Mouse (Mus musculus) heart, postnatal 36 days (tissue): Measurements from ENCODE around the gene Amdhd1. TPM values are rescaled to one million over a fixed set of nuclear protein-coding genes. Genes with fewer than 3 reads are reported as not detected.
A peak's percentile ranks its signal among the peaks of the same experiment; 100 is the strongest.
"Not testable (repeated sequence)": the region's sequence is repeated elsewhere in the genome, so short reads cannot be mapped to it uniquely, and the experiment has no call there.

ENCODE experiments used
- DNase-seq, 2 experiments: peaks; one replicate each; pipeline ENCODE4 v3.0.0; 2021 to 2022
- intact Hi-C: fragments of 180-260 bp; cut with DNase I; formaldehyde crosslinking; loops from one replicate; pipeline ENCODE4 v1.15.1; 2025
- total RNA-seq, 2 experiments: library from RNA; stranded (reverse); gene quantifications; 2 replicates each; pipeline ENCODE4 v1.2.3; 2021

The Amdhd1 gene
- total RNA-seq, result not detected

DNA sequence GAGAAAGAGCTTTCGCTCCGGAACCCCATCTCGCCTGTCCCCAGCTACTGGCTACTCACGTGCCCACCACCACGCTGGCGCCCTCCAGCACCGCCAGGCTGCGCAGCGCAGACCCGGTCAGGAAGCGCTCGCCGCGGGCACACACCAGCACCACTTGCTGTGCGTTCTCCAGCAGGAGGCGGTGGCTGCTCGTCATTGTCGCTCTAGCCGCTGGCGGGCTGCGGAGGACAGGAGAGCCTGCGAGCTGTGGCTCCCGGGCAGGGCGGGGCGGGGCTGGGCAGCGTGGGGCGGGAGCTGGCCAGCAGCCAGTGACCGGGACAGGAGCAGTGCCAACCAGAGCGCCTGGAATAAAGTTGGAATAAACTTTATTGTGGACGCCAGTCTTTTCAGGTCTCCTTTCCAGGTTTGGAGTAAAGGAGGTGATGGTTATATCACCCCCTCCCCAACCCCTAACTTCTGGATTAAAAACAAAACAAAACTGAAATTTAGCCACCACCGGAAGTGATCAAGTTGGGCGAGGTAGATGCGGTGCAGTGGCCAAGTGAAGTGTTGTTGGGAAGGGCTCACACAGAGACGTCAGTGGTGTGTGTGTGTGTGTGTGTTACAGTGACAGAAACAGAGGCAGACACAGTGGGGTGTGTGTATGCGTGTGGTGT is at the start of gene Amdhd1:
Amdhd1 (minus strand) TSS at position 259 of the 656 bp plus-strand sequence.
- DNase-seq, result peak; percentile 75 to 78
- intact Hi-C loops, result loop anchor here (10.0 kb wide), 1 partner anchor 475 kb away; no protein-coding TSS in a partner anchor

DNA sequence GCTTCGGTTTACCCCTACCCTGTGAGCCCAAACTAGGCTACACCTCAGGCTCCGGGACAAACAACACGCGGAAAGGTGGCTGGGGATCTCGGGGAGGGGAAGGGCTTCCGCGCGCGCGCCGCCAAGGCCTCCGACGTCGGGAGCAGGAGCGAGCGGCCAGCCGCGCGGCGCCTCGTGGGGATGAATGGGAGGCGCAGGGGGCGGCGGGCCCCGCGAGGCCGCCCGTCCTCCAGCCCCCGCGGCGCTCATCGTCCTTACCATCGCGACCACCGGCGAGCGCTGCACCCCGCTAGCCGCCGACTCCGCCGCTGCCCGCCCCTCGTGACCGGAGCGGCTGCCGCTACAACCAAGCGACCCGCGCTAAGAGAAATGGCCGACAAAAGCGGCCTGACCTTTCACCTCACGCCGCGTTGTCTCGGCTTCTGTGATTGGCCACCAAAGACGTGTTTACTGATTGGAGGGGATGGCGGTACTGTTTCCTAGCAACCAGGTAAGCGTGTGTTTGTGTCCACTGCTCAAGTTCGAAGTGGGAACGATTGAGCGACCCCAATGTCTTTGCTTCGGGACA is 49.5 kb upstream of the Amdhd1 start, which contains the start of gene Snrpf:
Snrpf (minus strand) TSS at position 426 of the 568 bp plus-strand sequence.
- intact Hi-C loops, result no loop called here
- peak; percentile 95 for DNase-seq

DNA sequence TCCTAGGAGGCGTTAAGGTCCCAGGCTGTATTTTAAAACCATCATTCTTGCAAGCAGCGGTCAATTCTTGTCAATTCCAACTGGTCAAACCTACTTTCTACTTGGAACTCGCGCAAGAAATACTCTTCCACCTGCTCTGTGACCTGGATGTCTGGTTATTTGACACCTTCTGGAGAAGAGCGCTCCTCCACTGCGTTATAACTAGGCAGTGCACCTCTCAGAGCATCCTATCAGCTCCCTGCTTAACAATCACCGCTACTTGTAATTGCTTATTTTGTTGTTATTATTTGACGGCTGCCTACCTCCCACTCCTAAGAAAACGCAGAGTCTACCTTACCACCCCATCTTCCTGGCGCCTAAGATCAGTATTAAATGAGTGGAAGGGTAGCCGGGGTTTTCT is 49.0 kb upstream of the Amdhd1 start:
- DNase-seq, result no peak
- intact Hi-C loops, result no loop called here

DNA sequence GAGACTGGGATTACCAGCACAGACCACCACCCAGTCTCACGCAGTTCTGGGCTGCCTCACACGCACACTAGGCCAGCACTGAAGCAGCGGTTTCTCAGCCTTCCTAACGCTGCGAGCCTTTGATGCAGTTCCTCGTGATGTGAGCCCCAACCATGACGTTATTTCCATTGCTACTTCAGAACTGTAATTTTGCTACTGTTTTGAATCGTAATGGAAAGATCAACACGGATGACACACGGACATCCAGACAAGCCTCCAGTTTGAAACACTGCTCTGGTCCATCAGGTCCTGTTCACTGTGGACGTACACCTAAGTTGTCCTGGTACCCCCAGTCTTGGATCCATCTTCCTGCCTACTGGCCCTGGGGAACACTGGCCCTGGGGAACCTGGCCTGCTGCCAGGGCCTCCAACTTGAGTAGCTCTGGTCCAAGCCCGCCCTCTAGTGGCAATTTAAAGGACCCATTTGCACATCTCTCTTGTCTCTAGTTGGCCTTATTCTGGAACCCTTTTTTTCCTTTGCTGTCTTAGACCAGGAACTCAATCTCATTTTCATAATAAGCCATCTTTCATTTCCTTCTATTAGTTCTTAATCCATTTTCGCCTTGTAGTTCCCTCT is 37.5 kb upstream of the Amdhd1 start:
- intact Hi-C loops, result loop anchor here (5.0 to 10.0 kb wide), 2 partner anchors 285 to 533 kb away; no protein-coding TSS in a partner anchor
- DNase-seq, result peak; percentile 56 to 71

DNA sequence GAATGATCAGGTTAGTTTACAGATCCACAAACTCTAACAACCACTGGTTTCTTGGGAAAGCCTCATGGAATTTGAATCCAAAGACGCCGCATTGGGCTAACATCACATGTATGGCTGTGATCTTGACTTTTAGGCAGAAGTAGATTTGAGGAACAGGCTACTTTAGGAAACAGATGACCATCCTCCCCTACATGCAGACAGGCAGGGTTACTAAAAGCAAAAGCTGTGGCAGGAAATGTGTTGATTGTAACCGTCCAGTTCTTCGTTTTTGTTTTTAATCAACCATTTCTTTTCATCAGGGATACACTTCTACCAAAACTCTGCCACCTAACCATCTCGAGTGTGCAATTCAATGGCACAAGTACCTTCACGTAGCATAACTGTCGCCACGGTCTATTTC is 36.1 kb upstream of the Amdhd1 start:
- intact Hi-C loops, result loop anchor here (5.0 to 10.0 kb wide), 2 partner anchors 284 to 531 kb away; no protein-coding TSS in a partner anchor
- no peak for DNase-seq

DNA sequence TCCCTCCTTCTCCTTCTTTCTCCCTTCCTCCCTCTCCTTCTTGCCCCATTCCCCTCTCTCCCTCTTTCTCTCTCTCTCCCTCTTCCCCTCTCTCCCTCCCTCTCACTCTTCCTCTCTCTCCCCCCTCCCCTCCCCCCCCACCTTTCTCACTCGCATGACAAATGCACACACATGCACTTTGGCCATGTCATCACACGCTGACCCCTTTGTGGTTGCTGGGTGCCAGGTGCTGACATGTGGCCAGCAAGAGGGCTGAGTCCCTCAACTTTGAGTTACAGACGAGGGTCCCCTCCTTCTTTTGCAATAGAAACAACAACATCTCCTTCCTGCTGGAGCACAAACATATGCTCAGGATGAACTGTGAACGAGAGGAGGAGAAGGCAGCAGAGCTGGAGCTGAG is 35.1 kb upstream of the Amdhd1 start:
- intact Hi-C loops, result loop anchor here (5.0 to 10.0 kb wide), 2 partner anchors 283 to 530 kb away; no protein-coding TSS in a partner anchor
- DNase-seq, result no peak

DNA sequence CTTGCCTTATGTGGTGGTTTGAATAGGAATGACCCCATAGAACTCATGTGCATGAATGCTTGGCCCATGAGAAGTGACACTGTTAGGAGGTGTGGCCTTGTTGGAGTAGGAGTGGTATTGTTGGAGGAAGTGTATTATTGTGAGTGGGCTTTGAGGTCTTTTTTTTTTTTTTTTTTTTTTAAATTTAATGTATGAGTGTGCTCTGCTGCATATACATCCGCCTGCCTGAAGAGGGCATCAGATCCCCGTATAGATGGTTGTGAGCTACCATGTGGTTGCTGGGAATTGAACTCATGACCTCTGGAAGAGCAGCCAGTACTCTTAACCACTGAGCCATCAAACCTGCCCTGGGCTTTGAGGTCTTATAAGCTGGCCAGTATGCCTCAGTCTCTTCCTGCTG is 32.4 kb upstream of the Amdhd1 start:
- DNase-seq, result no peak
- intact Hi-C loops, result loop anchor here (10.0 kb wide), 1 partner anchor 527 kb away; no protein-coding TSS in a partner anchor

DNA sequence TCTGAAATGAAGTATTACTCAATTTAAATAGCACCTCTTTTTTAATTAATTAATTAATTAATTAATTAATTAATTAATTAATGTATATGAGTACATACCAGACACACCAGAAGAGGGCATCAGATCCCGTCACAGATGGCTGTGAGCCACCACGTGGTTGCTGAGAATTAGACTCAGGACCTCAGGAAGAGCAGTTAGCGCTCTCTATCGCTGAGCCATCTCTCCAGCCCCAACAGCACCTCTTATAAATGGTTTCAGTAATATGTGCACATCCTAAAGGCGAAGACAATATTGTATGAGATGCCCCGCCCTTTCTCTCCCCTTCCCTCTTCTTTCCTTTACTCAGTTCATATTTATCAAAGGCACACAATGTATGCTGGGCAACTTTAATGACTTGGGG is 28.8 kb upstream of the Amdhd1 start:
- no peak for DNase-seq
- intact Hi-C loops, result no loop called here

DNA sequence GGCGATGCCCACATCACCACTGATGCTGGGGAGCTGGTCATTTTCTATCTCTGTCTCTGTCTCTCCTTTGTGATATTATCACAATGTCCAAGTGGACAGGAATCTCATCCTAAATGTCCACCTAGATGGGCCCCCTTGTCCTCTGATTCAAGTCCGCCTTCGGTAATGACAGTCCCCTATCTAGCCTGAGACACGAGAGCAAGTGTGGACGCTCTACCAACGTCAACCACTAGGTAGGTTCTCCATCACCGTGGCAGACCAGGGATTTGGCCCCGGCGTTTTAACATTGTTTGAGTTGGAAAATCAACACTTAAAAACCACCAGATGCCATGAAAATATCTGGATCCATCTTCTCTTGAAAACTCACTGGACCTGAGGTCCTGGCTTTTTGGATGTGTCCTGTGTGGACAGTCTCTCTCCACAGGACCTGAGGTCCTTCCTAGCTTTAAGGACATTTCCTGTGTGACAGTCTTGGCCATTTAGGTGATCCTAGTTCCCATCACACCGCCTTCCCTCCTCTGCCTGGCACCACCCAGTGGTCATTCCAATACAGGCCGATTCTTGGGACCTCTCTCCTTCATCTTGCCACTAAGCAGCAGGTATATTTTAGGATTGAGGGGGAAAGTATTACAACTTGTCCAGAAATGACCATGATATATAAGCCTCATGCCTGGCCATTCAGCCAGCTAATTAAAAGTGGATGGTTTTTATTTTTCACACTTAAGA is 28.2 kb upstream of the Amdhd1 start:
- DNase-seq, result no peak
- intact Hi-C loops, result no loop called here

DNA sequence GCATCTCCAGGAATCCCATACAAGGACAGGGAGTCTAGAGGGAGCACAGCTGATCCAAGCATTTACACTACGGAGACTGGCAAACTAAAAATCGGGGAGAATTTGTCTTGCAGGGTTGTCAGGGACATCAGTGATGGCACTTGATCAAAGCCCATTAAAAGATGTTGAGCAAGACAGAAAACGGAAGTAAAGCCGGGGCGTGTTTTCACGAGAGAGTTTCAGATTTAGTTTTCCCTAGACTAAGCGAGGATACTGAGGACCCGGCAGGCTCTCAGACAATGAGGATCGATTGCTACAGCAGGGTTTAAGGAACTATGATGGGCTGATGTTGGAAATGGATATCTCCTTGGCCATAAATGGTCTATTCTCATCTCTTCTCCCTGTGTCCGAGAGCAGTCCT is 27.2 kb upstream of the Amdhd1 start:
- intact Hi-C loops, result no loop called here
- DNase-seq, result no peak

DNA sequence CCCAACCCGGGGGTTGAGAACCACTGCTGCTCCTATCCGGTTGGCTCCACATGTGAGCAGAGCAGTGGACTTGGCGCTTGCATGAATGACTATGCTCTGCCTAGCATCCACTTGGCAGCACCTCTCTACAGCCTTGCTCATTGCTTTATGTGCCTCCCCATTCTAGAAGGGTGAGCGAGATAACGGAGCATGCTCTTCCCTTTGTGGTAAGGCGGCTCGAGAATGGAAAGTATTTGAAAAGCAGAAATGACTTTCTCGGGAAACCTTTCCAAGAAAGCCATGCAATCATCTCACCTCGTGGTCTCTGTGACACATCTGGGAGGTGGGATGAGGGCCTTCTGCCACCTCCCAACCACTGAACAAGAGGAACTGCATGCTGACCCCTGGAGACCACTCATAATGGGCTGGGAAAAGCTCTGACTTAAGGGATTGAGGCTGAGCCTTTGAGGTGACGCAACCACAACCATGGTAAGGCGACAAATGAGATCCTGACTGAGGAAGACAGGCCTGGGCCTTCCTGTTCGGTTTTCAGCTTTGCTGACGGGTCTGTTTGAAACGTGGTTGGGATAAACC is 24.8 kb upstream of the Amdhd1 start:
- no peak for DNase-seq
- intact Hi-C loops, result no loop called here

DNA sequence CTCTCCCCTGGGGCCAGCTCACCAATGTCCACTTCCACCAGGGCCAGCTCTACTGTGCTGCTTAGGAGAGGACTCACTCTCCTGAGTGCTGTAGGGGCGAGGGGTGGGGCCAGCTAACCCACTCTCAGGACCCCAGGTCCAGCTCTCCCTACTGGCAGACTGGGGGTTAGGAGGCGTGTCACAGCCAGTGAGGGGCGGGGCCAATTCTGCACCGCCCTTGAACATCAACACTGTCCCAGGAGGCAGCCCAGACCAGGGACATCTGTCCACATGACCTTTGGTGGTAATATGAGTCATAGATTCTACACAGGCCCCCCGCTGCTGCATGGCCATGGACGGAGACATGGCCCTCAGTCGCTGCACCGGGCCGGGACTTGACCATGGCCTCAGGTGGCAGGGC is 20.0 kb upstream of the Amdhd1 start:
- no peak for DNase-seq
- intact Hi-C loops, result no loop called here

DNA sequence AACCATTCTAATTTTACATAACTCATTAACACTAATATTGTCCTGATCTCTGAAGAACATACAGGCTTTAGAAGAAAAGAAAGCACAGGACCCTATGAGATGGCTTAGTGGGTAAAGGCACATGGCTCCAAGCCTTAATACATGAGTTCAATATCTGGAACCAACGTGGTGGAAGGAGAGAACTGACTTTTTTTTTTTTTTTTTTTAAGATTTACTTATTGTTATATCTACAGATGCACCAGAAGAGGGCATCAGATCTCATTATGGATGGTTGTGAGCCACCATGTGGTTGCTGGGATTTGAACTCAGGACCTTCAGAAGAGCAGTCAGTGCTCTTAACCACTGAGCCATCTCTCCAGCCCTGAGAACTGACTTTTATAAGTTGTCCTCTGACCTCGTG is 18.1 kb upstream of the Amdhd1 start:
- intact Hi-C loops, DNase-seq: not testable (repeated sequence)

DNA sequence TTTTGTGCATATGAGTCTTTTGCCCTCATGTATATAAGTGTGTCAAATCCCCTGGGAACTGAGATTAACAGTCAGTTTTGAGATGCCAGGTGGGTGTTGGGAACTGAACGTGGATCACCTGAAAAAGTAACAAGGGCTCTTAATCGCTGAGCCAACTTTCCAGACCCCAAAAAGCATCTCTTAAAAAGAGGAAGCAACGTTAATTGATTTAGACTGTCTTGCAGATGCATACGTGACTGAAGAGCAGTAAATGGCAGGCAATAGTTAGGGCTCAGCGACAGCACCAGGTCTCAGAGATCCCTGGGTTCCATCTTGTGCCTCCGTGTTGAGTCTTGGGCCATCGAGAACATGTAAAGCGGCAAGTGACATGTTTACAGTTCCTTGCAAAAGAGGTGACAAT is 12.8 kb upstream of the Amdhd1 start:
- intact Hi-C loops, result no loop called here

DNA sequence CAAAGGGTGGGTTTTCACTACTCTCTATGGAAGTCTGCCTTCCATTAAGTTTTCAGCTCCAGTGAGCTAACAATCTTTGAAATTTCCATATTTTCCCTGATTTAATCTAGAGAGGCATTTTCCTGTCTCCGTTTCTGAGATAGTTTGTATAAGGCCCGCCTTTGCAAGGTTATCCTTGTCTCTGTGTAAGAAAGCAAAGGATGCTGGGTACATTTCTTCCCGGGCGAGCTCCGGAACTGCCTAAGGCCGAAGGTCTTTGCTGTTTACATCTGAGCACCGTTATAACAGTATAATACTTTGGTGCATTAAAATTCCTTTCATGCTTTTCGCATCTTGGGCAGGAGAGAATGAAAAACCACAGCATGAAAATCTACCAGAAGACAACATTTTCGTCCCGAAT is 10.0 kb upstream of the Amdhd1 start:
- no peak for DNase-seq
- intact Hi-C loops, result loop anchor here (1.0 to 10.0 kb wide), 3 partner anchors 63 to 485 kb away; no protein-coding TSS in a partner anchor

More for the DNA sequence above, 12.8 kb upstream of the Amdhd1 start:
- DNase-seq, result no peak

DNA sequence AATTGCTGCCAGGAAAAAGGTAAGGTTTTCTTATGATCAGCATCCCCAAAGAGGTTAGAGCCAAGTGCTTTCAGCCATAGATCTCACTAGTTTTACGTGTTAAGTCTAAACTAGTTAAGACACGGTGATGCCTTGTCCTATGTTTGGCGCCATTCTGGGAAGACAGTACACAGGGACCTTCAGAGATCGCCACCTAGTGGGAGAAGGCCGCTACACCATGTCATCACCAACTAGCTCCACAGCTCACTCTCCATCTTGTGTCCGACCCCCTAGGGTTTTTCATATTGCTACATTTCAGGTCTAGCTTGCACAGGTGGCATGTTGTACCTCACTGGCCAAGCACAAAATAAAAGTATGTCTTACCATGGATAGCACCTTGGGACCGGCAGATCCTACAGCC is 9.2 kb upstream of the Amdhd1 start:
- intact Hi-C loops, result loop anchor here (1.0 to 10.0 kb wide), 3 partner anchors 62 to 484 kb away; no protein-coding TSS in a partner anchor
- DNase-seq, result peak; percentile 71 to 84

DNA sequence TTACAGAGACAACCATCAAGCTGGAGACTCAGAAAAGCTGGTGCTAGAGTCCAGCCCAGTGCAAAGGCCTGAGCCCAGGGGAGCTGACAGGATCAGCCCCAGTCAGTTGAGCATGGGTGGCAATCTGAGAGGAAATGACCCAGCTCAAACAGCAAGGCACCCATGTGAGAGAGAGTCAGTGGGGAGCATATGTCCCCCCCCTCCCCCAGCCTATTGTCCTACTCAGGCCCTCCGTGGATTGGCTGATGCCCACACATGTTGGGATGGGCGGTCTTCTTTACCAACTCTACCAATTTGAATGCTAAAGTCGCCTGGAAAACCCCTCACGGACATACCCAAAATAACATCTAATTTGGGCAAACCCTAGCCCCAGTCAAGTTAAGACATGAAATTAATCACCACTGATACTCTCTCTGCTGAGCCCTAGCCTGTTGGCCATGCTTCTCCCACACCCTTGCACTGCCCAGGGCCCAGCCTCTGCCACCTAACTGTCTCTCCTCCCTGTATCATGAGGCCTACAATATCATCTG is 8.0 kb upstream of the Amdhd1 start:
- DNase-seq, result no peak
- intact Hi-C loops, result loop anchor here (2.0 to 10.0 kb wide), 2 partner anchors 61 to 483 kb away; no protein-coding TSS in a partner anchor

DNA sequence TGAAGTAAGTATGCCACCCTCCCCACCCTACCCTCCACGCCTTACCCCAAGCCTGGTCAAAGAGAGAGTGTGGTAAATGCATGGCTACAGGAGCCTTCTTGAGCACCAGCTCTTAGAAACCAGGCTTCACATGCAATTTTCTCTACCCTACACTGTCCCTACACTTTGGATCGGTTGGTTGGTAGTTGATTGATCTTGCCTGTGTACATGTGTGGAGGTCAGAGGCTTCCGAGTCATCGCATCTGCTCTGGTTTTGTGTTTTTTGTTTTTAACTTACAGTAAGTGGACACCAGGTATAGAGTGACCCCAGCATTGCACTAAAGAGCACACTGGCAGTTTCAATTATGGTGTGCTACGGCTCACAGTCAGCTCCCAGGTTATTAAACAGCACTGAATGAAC is 4.3 kb upstream of the Amdhd1 start:
- no peak for DNase-seq
- intact Hi-C loops, result loop anchor here (10.0 kb wide), 1 partner anchor 479 kb away; no protein-coding TSS in a partner anchor

DNA sequence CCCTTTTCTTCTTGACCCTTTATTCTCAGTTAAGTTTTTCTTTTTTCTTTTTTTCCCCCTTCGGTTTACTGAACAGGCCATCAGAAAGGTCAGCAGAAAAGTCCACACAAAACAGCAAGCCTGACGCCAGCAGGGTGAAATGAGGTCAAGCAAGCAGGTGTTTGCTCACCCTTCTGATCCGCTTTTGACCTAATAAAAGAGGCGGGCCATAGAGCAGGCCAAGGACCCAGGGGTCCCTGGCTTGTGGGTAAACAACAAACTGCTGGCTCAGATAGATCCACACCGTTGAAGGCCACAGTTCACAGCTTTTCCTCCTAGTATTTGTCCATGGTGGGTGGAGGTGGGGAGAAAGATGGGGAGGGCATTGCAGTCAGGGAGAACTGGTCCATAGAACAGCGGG is 3.3 kb upstream of the Amdhd1 start:
- no peak for DNase-seq
- intact Hi-C loops, result loop anchor here (10.0 kb wide), 1 partner anchor 478 kb away; no protein-coding TSS in a partner anchor

DNA sequence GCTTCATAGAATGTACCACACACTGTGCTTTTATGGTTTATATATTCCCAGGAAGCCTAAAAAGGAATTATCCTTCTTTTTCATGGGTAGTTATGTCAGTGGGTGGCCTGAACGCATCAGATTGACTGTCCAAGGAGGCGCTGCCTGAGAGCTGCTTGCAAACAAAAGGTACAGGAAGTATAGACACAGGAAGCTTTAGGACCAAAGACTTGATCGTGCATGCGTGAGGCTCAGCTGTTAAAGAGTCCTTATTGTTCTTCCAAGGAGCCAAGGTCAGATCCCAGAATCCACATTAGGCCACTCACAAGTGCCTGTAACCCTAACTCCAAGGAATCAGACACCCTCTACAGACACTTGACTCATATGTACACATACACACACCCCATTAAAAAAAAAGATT is 2.5 kb upstream of the Amdhd1 start:
- intact Hi-C loops, result loop anchor here (10.0 kb wide), 1 partner anchor 478 kb away; no protein-coding TSS in a partner anchor

More for the DNA sequence above, 2.5 kb upstream of the Amdhd1 start:
- no peak for DNase-seq
